Mouse (Mus musculus) skeletal muscle tissue, adult 2 months (tissue): ENCODE measurements around the gene Odf3b.
A peak's percentile ranks its signal among the peaks of the same experiment; 100 is the strongest.

Experiments
- DNase-seq: peaks from one replicate; pipeline ENCODE4 v3.0.0-alpha.2; 2012; ENCODE audit warnings: low read depth, low spot score

The Odf3b gene

DNA sequence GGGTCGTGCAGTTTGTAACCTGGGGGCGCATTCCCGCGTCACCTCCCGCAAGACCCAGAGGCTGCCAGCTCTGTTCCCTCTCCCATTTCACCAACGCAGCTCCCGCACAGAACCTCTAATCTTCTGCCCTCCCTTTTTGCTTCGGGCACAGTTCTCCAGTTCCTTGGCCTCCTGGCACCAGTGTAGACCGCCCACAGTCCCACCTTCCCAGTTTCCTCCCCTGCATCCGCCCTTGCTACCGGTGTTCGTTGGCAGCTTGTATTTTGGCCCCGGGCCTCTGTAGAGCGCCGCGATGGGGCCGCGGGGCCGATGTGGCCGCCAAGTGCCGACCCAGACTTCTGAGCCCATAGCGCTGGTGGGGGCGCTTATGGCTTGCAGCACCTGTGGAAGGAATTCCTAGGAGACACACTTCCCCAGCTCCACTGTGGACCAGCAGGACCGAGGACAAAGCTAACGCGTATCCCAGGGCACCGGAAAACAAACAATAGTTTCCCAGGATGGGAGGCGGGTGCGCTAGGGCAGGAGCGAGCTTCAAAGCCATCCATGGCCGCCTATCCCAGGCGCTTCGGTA is at the start of gene Odf3b:
Gene Odf3b, minus strand, starts transcription at position 452 of the 571 bp plus-strand sequence.
- no peak for DNase-seq

DNA sequence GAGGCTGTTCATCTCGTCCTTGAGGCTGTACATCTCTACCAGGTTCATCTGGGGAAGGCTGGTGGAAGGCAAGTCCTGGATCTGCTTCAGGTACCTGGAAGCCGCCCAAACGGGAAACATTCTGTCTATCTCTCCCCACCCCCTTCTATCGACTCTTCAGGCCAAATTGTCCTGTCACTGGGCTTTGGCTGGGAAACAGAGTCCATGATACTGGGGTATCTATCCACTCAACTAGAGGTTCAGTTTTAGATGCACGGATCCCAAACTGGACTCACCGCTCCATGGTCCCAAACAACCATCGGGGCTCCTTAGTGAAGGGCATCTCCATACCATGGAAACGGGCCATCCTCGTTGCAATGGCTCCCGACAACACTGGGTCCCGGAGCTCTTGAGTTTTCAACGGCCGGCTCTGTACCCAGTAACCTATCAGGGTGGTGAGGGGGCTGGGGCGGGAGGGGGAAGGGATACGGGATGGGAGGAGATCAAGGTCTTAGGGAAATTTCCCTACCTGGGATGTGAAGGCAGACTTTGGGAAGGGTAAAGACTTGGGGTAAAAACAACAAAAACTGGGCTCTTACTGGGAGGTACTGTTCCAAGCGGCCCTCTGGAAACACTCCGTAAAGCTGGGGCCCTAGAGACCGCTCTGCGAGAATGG is 49.2 kb upstream of the Odf3b start:
- DNase-seq = no peak

- DNase-seq = no peak
Observed at GRCm38 (mm10) chr15:89426716-89427115, 47.6 kb upstream of the Odf3b start.

DNA sequence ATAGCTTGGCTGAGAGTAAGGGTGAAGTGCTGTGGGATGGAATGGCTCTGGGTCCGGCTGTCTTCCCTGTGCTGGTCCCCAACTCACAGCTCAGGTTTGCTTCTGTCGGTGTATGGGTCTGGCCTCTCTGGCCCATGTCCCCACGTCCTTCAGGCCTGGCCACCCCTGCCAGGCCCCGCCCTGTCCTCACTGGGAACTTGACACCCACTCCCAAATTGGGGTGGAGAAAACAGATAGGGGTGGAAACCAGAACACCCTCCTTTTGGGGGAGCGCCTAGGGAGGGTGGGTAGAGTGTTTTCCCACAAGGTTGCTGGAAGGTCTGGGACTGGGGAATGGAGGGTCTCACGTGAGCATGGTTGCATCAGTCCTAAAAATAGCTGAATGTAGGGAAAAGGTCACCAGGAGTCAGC is 46.6 kb upstream of the Odf3b start, which contains the start of gene Cpt1b:
Gene Cpt1b, minus strand, starts transcription at position 153 of the 411 bp plus-strand sequence.
- DNase-seq = peak; percentile 89

DNA sequence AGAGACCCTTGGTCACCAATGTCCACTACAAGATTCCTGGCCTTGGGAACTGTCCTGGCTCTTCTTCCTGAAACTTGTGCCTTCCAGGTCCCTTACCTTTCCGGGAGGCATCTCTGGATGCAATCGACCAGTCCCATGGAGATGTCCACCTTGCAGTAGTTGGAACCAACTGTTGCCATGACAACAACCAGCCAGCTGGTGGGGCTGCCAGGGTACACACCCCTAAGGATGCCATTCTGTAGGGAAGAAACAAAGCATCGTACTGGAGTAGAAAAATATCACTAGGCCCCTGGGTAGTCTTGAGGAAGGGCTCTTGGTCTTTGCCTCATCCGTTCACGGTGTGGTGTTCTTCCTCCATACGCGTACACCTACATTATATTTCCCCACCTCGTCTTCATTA is 45.5 kb upstream of the Odf3b start:
- no peak for DNase-seq

- no peak for DNase-seq
Observed at GRCm38 (mm10) chr15:89421938-89422337, 42.9 kb upstream of the Odf3b start.

- peak; percentile 55 for DNase-seq
Observed at GRCm38 (mm10) chr15:89415282-89415681, 36.2 kb upstream of the Odf3b start.

DNA sequence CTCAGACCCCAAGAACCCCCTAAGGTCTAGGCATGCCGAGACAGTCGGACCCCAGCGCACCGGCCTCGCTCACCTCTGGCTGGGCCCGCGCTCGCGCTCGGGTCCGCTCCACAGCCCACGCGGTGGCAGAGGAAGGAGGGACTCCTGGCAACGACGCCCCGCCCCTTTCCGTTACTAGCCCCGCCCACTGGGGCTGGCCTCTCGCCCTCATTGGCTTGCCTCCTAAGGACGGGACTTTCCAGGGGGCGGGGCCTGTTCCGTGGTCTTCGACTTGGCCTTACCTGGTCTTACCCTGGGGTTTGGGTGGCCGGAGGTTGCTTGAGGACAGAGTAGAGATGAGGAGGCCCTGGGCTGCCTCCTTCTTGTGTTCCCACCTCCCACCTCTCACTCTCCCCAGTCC is 31.0 kb upstream of the Odf3b start, which contains the start of gene Syce3:
Gene Syce3, minus strand, starts transcription at position 386 of the 400 bp plus-strand sequence.
- no peak for DNase-seq

DNA sequence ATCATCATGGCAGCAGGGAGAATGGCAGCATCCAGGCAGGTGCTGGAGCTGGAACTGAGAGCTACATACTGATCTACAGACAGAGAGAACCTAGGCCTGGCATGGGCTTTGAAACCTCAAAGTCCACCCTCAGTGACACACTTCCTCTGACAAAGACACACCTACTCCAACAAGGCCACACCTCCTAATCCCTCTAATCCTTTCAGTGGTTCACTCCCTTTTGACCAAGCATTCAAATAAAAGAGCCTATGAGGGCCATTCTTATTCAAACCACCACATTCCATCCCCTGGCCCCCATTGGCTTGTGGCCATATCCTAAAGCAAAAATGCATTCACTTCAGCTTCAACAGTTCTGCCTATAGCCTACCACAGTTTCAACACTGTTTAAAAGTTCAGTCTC is 27.6 kb upstream of the Odf3b start:
- no peak for DNase-seq

GRCm38 (mm10) chr15:89404831-89405623 is 25.9 kb upstream of the Odf3b start:
- no peak for DNase-seq

GRCm38 (mm10) chr15:89402471-89402870 is 23.4 kb upstream of the Odf3b start:
- no peak for DNase-seq

GRCm38 (mm10) chr15:89399716-89400115 is 20.6 kb upstream of the Odf3b start:
- DNase-seq = no peak

DNA sequence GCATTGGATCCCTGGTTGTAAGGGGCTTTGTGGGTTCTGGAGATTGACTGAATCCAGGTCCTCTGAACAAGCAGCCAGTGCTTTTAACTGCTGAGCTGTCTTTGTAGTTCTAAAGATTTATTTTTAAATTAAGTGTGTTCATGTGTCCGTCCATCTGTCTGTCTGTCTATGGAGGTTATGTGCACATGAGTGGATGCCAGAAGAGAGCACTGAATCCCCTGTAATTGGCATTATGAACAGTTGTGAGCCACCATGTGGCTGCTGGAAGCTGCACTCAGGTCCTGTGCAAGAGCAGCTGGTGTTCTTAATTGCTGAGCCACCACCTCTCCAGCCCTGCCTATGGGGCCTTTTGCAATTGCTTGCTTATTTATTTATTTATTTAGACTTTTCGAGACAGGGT is 19.1 kb upstream of the Odf3b start:
- no peak for DNase-seq

DNA sequence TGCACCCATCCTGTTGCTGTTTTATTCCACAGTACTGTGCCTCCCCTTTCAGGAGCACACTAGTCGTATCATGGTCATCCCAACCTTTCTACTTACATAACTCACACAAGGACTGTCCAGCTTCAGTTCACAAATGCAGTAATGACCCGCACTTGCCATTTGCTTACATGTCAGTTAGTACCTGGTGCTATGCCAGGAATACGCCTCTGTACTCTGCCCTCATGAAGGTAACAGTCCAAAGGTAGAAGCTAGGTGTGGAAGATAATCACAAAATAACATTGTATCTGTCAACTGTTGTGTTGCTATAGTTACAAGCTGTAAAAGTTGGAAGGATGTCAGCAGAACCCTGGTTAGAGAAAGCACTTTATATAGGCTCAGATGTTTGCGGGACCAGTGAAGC is 17.8 kb upstream of the Odf3b start:
- DNase-seq = no peak

DNA sequence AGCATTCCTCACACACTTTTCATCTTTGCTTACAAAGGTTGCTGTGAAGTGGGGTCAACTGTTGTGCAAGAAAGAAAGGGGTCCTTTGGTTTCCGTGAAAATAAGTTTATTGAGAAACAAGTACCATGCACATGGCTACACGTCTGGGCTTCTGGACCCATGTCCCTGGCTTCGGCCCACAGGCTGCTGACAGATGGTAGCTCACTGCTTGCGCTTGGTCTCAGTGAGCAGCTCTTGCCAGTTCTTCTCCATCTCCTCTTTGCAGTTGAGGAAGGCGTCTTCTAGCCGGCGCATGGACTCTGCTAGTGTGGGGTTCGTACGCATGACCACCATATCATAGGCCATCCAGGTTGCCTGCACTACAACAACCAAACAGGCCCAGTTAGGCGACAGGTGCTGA is 11.0 kb upstream of the Odf3b start:
- DNase-seq = no peak

GRCm38 (mm10) chr15:89387127-89387526 is 8.0 kb upstream of the Odf3b start:
- DNase-seq = no peak

DNA sequence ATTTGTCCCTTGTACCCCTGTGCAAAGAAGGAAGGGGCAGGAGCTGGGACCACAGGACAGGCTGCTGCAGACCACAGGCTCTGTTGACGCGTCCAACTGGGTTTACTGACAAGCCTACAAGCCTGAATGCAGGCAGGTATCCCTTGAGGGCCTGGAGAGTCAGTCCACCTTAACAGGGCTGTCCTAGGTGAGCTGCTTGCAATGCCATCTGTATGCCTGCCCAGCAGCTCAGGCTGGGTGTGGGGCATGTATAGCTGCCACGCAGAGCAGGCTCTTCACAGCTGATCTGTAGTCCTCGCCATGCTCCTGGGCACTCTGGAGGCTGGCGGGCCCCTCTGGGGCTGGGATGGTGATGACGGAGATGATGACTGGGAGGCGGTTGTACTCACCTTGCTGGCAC is 5.5 kb upstream of the Odf3b start, which contains the start of gene Klhdc7b:
Gene Klhdc7b, plus strand, starts transcription at position 301 of the 400 bp plus-strand sequence.
- no peak for DNase-seq

DNA sequence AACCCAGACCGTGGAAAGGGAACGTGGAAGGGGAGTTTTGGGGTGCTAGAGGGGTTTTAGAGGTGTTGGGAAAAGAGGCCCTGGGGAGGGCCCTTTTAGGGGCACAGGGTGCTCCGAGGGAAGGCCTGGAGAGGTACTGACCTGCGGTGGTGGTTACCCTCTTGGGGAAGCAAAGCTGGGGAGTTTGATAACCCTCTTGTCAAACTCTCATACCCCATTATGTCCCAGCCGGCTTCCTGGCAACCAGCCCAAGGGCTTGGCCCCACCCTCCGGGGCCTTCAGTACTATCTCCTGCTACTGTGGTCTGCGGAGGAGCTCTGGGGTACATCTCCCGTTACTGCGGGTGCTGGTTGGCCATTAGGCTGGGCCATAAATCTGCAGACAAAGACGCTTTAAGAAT is 347 bp upstream of the Odf3b start:
- DNase-seq = no peak

GRCm38 (mm10) chr15:89377938-89378828 is 899 bp downstream of the Odf3b start:
- DNase-seq = no peak

DNA sequence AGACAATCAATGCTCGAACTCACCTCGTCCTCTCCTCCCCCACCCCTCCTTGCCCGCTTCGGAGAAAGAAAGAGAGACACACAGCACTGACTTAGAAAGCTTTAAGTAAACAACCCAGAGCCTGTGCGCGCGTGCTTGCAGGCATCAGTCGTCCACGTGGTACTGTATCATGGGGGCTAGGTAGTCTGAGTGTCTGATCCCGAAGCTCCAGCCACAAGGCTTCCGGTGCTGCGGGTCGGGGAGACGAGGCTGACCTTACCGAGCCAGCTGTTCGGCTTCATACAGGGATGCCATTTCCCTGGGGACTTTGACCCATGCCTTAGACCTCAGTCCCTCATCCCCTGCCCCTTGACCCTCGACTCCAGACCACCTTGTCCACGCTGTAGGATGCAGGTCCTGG is 1.7 kb downstream of the Odf3b start:
- DNase-seq = no peak

- no peak for DNase-seq
Observed at GRCm38 (mm10) chr15:89376957-89377356, 2.1 kb downstream of the Odf3b start, which contains the start of gene Tymp. Gene Tymp (minus strand): TSS chr15:89377039.
